Mouse (Mus musculus): Measurements from ENCODE around the gene Ttll12.

The Ttll12 gene

GRCm38 (mm10) chr15:83594513-83595363 lies at the start of gene Ttll12:
TSS of gene Ttll12 (minus strand) at chr15:83595157.
- peak; percentile 76 to 96 for DNase-seq (ENCODE audit: low spot score in 2 of 2)

- no peak for DNase-seq (ENCODE audit: low spot score in 2 of 2)
These were observed 47.6 kb upstream of the Ttll12 start for GRCm38 (mm10) chr15:83642518-83642917.

GRCm38 (mm10) chr15:83640208-83640607 lies 45.3 kb upstream of the Ttll12 start:
- no peak for DNase-seq (ENCODE audit: low spot score in 2 of 2)

GRCm38 (mm10) chr15:83639160-83639559 lies 44.2 kb upstream of the Ttll12 start:
- DNase-seq (ENCODE audit: low spot score in 2 of 2) = no peak

GRCm38 (mm10) chr15:83638196-83638899 lies 43.4 kb upstream of the Ttll12 start:
- no peak for DNase-seq (ENCODE audit: low spot score in 2 of 2)

- DNase-seq (ENCODE audit: low spot score in 2 of 2) = no peak
These were observed 41.8 kb upstream of the Ttll12 start for GRCm38 (mm10) chr15:83636759-83637158.

GRCm38 (mm10) chr15:83635251-83635650 lies 40.3 kb upstream of the Ttll12 start:
- DNase-seq (ENCODE audit: low spot score in 2 of 2) = no peak

GRCm38 (mm10) chr15:83634076-83634475 lies 39.1 kb upstream of the Ttll12 start:
- no peak for DNase-seq (ENCODE audit: low spot score in 2 of 2)

- DNase-seq (ENCODE audit: low spot score in 2 of 2) = no peak
These were observed 36.1 kb upstream of the Ttll12 start for GRCm38 (mm10) chr15:83631071-83631470.

GRCm38 (mm10) chr15:83629716-83630115 lies 34.8 kb upstream of the Ttll12 start:
- no peak for DNase-seq (ENCODE audit: low spot score in 2 of 2)

GRCm38 (mm10) chr15:83626142-83626645 lies 31.2 kb upstream of the Ttll12 start:
- no peak for DNase-seq (ENCODE audit: low spot score in 2 of 2)

- DNase-seq (ENCODE audit: low spot score in 2 of 2) = peak; percentile 55 to 67
These were observed 20.3 kb upstream of the Ttll12 start for GRCm38 (mm10) chr15:83615245-83615644.

GRCm38 (mm10) chr15:83607115-83607802 lies 12.3 kb upstream of the Ttll12 start:
- peak in 1 of 2 experiments; percentile 61 for DNase-seq (ENCODE audit: low spot score in 2 of 2)

GRCm38 (mm10) chr15:83606700-83607099 lies 11.7 kb upstream of the Ttll12 start:
- no peak for DNase-seq (ENCODE audit: low spot score in 2 of 2)

GRCm38 (mm10) chr15:83606216-83606615 lies 11.3 kb upstream of the Ttll12 start:
- DNase-seq (ENCODE audit: low spot score in 2 of 2) = no peak

GRCm38 (mm10) chr15:83603426-83603825 lies 8.5 kb upstream of the Ttll12 start:
- no peak for DNase-seq (ENCODE audit: low spot score in 2 of 2)

GRCm38 (mm10) chr15:83603046-83603396 lies 8.1 kb upstream of the Ttll12 start:
- DNase-seq (ENCODE audit: low spot score in 2 of 2) = no peak

GRCm38 (mm10) chr15:83602372-83603045 lies 7.6 kb upstream of the Ttll12 start:
- DNase-seq (ENCODE audit: low spot score in 2 of 2) = no peak

- no peak for DNase-seq (ENCODE audit: low spot score in 2 of 2)
These were observed 6.2 kb upstream of the Ttll12 start for GRCm38 (mm10) chr15:83601185-83601584.

GRCm38 (mm10) chr15:83596833-83597232 lies 1.9 kb upstream of the Ttll12 start:
- no peak for DNase-seq (ENCODE audit: low spot score in 2 of 2)

GRCm38 (mm10) chr15:83595364-83595711 lies 381 bp upstream of the Ttll12 start:
- DNase-seq (ENCODE audit: low spot score in 2 of 2) = no peak
